Mouse (Mus musculus): ENCODE results near the gene Gm9903. TPM values are rescaled to one million over a fixed set of nuclear protein-coding genes. Genes with fewer than 3 reads are reported as not detected.
A peak's percentile ranks its signal among the peaks of the same experiment; 100 is the strongest.

Gm9903 gene
- polyA plus RNA-seq, 1 experiment from 2014 or later: 0.61 TPM

DNA sequence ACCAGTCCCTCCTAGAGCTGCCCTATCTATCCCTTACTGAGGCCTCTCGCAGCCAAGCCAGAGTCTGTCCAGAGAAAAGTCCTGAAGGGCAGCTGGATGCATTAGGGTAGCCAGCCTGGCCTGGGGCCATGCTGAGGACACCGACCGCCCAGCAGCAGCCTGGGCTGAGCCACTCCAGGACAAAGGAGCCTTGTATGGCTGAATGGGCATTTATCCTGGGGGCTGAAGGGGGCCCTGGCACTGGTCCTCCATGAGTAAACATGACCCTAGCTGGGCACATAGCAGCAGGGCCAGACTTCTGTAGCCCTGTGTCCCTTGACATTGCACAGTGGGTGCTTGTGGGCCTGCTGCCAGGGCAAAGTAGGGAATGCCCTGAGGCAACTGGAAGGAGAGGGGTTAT is 44.7 kb downstream of the Gm9903 start:
- WGBS: 28% methylated on average over 3 of the region's 3 CpGs
- Histone ChIP-seq H3K4me2 (no peak overlapping the region), H3K27ac (peak overlapping the region; percentile 33; the same call in 1 of the 2 replicates), H3K9ac (peak overlapping the region; percentile 26; the same call in 1 of the 2 replicates), H3K4me1 (peaks cover 13% of the 10 kb centered on the region), H3K36me3 (ENCODE audit: poor library complexity, severe bottlenecking) (peaks cover 37% of the 10 kb centered on the region), H3K9me3 (replicated peaks) (no peaks in the 10 kb centered on the region), H3K4me3 (no peak overlapping the region), H3K27me3 (no peaks in the 10 kb centered on the region)
- ATAC-seq: peak; percentile 63

DNA sequence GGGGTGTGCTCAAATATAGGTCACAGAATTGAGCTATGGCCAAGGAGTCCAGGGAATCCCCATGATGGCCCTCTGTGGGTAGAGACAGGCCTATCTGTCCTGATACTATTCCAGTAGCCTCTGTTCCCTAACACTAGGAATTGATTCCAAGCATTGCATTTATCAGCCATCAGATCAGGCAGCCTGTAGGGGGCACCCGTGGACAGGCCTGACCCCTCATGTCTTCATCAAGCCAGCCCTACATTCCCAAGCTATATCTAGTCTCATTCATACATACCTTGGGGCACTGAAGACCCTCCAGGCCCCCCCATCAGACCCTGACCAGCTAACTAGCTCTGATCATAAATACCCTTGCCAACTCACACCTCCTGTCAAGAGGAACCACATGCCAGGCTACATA is 46.2 kb downstream of the Gm9903 start:
- Histone ChIP-seq H3K4me1 (peaks cover 13% of the 10 kb centered on the region), H3K4me3 (no peak overlapping the region), H3K27ac (no peak overlapping the region), H3K9me3 (replicated peaks) (no peaks in the 10 kb centered on the region), H3K4me2 (no peak overlapping the region), H3K9ac (no peak overlapping the region), H3K27me3 (no peaks in the 10 kb centered on the region), H3K36me3 (ENCODE audit: poor library complexity, severe bottlenecking) (peaks cover 22% of the 10 kb centered on the region)
- WGBS: 0% methylated on average over 1 of the region's 1 CpGs
- ATAC-seq: 0 out of 2 replicates have a peak, but pooled peaks have one; percentile 41

DNA sequence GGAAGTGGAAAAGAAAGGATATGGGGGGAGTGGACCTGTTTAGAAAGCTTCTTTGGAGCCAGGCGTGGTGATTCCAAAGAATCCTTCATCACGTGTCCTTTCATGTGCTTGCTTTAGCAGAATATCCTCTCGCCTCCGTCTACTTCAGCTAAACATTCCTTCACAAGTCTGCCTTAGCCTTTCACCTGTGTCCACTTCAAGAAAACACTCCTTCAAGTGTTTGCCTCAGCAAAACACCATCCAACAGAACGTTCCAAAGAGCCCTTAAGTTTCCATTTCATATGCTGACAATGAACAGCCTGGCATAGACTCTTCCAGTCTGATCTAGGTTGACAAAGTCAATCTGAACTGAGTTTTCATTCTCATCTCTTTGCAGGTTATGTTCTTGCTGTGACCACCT is 48.5 kb downstream of the Gm9903 start:
- no peak overlapping the region for H3K27ac ChIP-seq
- peaks cover 18% of the 10 kb centered on the region for H3K4me1 ChIP-seq
- no peak for ATAC-seq
- no peak overlapping the region for H3K4me3 ChIP-seq
- H3K9ac ChIP-seq: no peak overlapping the region
- H3K36me3 ChIP-seq (ENCODE audit: poor library complexity, severe bottlenecking): peaks cover 3% of the 10 kb centered on the region
- no peak overlapping the region for H3K4me2 ChIP-seq
- H3K27me3 ChIP-seq: no peaks in the 10 kb centered on the region
- WGBS: 87% methylated on average over 5 of the region's 5 CpGs
- no peaks in the 10 kb centered on the region for H3K9me3 ChIP-seq (replicated peaks)

DNA sequence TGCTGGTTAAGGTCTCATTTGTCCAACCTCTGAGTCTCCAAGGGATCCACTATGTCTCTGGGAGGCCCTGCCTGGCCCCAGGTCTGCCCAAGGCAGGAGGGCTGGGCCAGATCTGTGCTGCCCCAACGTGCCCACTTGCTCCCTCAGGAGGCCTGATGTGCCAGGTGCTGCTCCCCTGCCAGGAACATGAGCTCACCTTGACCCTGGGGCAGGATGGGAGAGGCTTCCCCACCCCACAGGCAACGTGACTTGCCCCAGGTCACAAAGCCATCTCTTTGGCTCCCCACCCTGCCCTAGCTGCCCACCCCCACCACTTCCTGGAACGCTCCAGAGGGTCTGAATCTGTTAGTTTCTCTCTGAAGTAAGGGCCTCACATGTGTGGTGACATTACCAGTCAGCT is 51.3 kb downstream of the Gm9903 start:
- H3K4me3 ChIP-seq: no peak overlapping the region
- peak overlapping the region; percentile 12; the same call in 1 of the 2 replicates for H3K9ac ChIP-seq
- no peaks in the 10 kb centered on the region for H3K9me3 ChIP-seq (replicated peaks)
- H3K36me3 ChIP-seq (ENCODE audit: poor library complexity, severe bottlenecking): no peaks in the 10 kb centered on the region
- WGBS: 63% methylated on average over 3 of the region's 3 CpGs
- H3K27ac ChIP-seq: no peak overlapping the region
- peaks cover 18% of the 10 kb centered on the region; the same call in 1 of the 2 replicates for H3K4me1 ChIP-seq
- ATAC-seq: no peak
- 0 out of 2 replicates have a peak, but pooled peaks cover 5% of the 10 kb centered on the region for H3K27me3 ChIP-seq
- no peak overlapping the region for H3K4me2 ChIP-seq

Other genes with a start within 250 kb of the Gm9903 start
- gene Nkx1-1, start 195.9 kb upstream of the Gm9903 start, polyA plus RNA-seq (2015; fragmentation: Nextera tagmentation; extraction: Ambion mirVana): not detected in 2 replicates
- gene Fam53a, start 290 bp upstream of the Gm9903 start, polyA plus RNA-seq (2015; fragmentation: Nextera tagmentation; extraction: Ambion mirVana): 51.0 and 57.7 TPM in 2 replicates
- gene Slbp, start 22.6 kb downstream of the Gm9903 start, polyA plus RNA-seq (2015; fragmentation: Nextera tagmentation; extraction: Ambion mirVana): 222 and 225 TPM in 2 replicates
- gene Tacc3, start 28.2 kb downstream of the Gm9903 start, polyA plus RNA-seq (2015; fragmentation: Nextera tagmentation; extraction: Ambion mirVana): 189 and 190 TPM in 2 replicates
- 33.0 and 37.8 TPM in 2 replicates for gene Tmem129, start 28.5 kb downstream of the Gm9903 start, polyA plus RNA-seq (2015; fragmentation: Nextera tagmentation; extraction: Ambion mirVana)
- gene Fgfr3, start 91.7 kb downstream of the Gm9903 start, polyA plus RNA-seq (2015; fragmentation: Nextera tagmentation; extraction: Ambion mirVana): 59.5 and 81.3 TPM in 2 replicates
- gene Letm1, start 152.9 kb downstream of the Gm9903 start, polyA plus RNA-seq (2015; fragmentation: Nextera tagmentation; extraction: Ambion mirVana): 47.5 and 50.4 TPM in 2 replicates
- gene Nsd2, start 190.8 kb downstream of the Gm9903 start, polyA plus RNA-seq (2015; fragmentation: Nextera tagmentation; extraction: Ambion mirVana): 83.8 and 86.8 TPM in 2 replicates